Mouse (Mus musculus): ENCODE results near the gene Gm6502.
"Not testable (repeated sequence)": the region's sequence is repeated elsewhere in the genome, so short reads cannot be mapped to it uniquely, and the experiment has no call there.

Gm6502 gene

DNA sequence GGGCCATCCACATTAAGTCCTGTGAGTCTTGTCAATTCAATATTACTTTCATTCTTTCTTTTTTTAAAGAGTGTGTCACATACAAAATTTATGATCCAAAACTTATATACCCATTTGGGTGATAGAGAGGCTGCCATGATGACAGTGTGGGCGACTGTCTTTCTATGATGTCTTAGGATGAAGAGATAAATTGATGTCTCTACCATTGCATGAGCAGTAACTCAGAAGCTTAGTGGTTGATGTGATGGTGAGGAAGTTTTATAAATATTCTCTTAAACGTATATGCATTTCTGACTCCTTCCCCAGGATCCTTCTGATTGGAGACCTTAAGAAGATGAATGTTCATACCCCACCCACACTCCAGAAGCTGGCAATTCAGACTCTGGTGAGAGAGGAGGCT, at the start of gene Gm6502:
Gene Gm6502 (plus strand): TSS at position 301 of the 400 bp plus-strand sequence.
- not testable (repeated sequence) for DNase-seq (ENCODE audit: low spot score)

DNA sequence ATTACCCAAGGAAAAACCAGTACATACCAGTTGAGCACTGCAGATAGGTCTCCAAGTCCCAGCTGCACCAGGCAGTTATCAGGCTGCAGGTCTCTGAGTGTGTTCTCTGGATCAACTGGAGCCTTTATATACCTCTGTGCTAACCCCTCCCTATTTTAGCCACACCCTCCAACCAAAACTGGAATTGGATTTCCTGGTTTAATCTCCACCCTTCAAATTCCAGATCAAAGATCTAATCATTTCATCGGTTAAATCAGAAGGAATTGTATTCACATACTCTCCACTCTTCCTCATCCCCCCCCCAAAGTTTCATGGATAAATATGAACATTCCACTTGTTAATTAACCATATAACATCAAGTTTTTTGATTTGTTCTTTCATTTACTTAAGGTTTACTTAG, 7.5 kb upstream of the Gm6502 start, which contains the start of gene A430089I19Rik:
Gene A430089I19Rik (minus strand): TSS at position 101 of the 400 bp plus-strand sequence.
- DNase-seq (ENCODE audit: low spot score), result not testable (repeated sequence)

DNA sequence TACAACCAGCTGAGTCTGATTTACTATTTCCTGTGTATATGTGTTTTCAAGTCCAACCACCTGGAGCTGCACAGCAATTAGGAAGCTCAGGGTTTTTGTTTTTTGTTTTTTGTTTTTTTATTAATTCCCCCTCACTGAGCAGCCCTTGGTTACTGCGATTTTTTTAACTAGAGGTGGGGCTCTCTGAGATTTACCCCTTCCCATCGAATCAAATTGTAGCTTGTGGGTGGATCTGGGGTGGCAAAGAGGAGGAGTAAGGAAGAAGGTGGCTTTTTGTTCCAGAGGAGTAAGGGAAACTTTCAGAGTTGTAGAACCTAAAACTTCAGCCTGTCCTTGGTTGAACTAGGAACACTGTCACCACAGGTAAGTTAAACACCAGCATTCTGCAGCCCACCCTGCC, 25.2 kb downstream of the Gm6502 start, which contains the start of gene AA792892:
Gene AA792892 (plus strand): TSS at position 301 of the 400 bp plus-strand sequence.
- not testable (repeated sequence) for DNase-seq (ENCODE audit: low spot score)
